Mouse (Mus musculus): ENCODE data around the gene Olfr592.
"Not testable (repeated sequence)": the region's sequence is repeated elsewhere in the genome, so short reads cannot be mapped to it uniquely, and the experiment has no call there.

The Olfr592 gene

GRCm38 (mm10) chr7:103184503-103184902 is at the start of gene Olfr592:
Olfr592 (plus strand) TSS chr7:103184803.
- in situ Hi-C loops (cut with MboI, MseI), result not testable (repeated sequence)

GRCm38 (mm10) chr7:103140579-103140978 is 44.0 kb upstream of the Olfr592 start, which contains the start of gene Olfr588-ps1:
Olfr588-ps1 (plus strand) TSS chr7:103140879.
- in situ Hi-C loops (cut with MboI, MseI), result no loop called here

GRCm38 (mm10) chr7:103156256-103156655 is 28.3 kb upstream of the Olfr592 start, which contains the start of gene Olfr589:
Olfr589 (minus strand) TSS chr7:103156356.
- in situ Hi-C loops (cut with MboI, MseI), result no loop called here

- in situ Hi-C loops (cut with MboI, MseI), result no loop called here
Measured at GRCm38 (mm10) chr7:103169697-103170096, 14.9 kb upstream of the Olfr592 start.

- in situ Hi-C loops (cut with MboI, MseI), result no loop called here
Measured at GRCm38 (mm10) chr7:103178240-103178639, 6.4 kb upstream of the Olfr592 start, which contains the start of gene Olfr591. Olfr591 (minus strand) TSS chr7:103178340.

GRCm38 (mm10) chr7:103211562-103211961 is 27.0 kb downstream of the Olfr592 start, which contains the start of gene Olfr593:
Olfr593 (plus strand) TSS chr7:103211862.
- in situ Hi-C loops (cut with MboI, MseI), result no loop called here

- in situ Hi-C loops (cut with MboI, MseI), result not testable (repeated sequence)
Measured at GRCm38 (mm10) chr7:103212050-103212449, 27.4 kb downstream of the Olfr592 start.

GRCm38 (mm10) chr7:103216696-103217095 is 32.1 kb downstream of the Olfr592 start, which contains the start of gene Olfr594:
Olfr594 (plus strand) TSS chr7:103216996.
- in situ Hi-C loops (cut with MboI, MseI), result no loop called here
